Mouse (Mus musculus): ENCODE results near the gene Irak3. TPM values are rescaled to one million over a fixed set of nuclear protein-coding genes. Genes with fewer than 3 reads are reported as not detected.

Gene Irak3
- total and polyA plus RNA-seq, 3 experiments = 0.01 to 0.16 TPM; not detected in 1

GRCm38 (mm10) chr10:120130621-120131020, 71.3 kb downstream of the Irak3 start:
- ATAC-seq (ENCODE audit: extremely low read depth, insufficient number of reproducible peaks, low FRiP score, poor library complexity, severe bottlenecking) = peak; percentile 26; the same call in 1 of the 2 replicates
- Histone ChIP-seq H3K9me3 (replicated peaks) (no peaks in the 10 kb centered on the region), H3K36me3 (replicated peaks) (no peaks in the 10 kb centered on the region), H3K27me3 (ENCODE audit: insufficient read depth, low read length) (peaks cover 8% of the 10 kb centered on the region), H3K4me1 (ENCODE audit: insufficient read depth, low read depth, low read length) (peaks cover 14% of the 10 kb centered on the region), H3K4me3 (ENCODE audit: low read depth, low read length) (no peak overlapping the region)
- DNase-seq (ENCODE audit: low spot score) = no peak
- TF ChIP-seq CTCF (IDR thresholded peaks at IDR 0.05; ENCODE audit: low read depth, low read length) (peak; percentile 42), GATA1 (IDR thresholded peaks at IDR 0.05; ENCODE audit: borderline replicate concordance, low read length) (no peak), TAL1 (conservative IDR thresholded peaks at IDR 0.05; ENCODE audit: low read depth, low read length) (no peak), GATA2 (IDR thresholded peaks at IDR 0.05; ENCODE audit: borderline replicate concordance, low read depth, low read length) (no peak), POLR2AphosphoS5 (IDR thresholded peaks at IDR 0.05; ENCODE audit: insufficient replicate concordance, low read depth, low read length) (no peak)

GRCm38 (mm10) chr10:120128601-120129277, 73.2 kb downstream of the Irak3 start:
- H3K36me3 ChIP-seq (replicated peaks) = no peaks in the 10 kb centered on the region
- peaks cover 11% of the 10 kb centered on the region for H3K4me1 ChIP-seq (ENCODE audit: insufficient read depth, low read depth, low read length)
- H3K9me3 ChIP-seq (replicated peaks) = no peaks in the 10 kb centered on the region
- ATAC-seq (ENCODE audit: extremely low read depth, insufficient number of reproducible peaks, low FRiP score, poor library complexity, severe bottlenecking) (no peak), DNase-seq (ENCODE audit: low spot score) (no peak)
- H3K4me3 ChIP-seq (ENCODE audit: low read depth, low read length) = no peak overlapping the region
- TF ChIP-seq GATA1 (IDR thresholded peaks at IDR 0.05; ENCODE audit: borderline replicate concordance, low read length) = no peak
- no peak for TF ChIP-seq GATA2 (IDR thresholded peaks at IDR 0.05; ENCODE audit: borderline replicate concordance, low read depth, low read length)
- TF ChIP-seq TAL1 (conservative IDR thresholded peaks at IDR 0.05; ENCODE audit: low read depth, low read length) = no peak
- no peak for TF ChIP-seq POLR2AphosphoS5 (IDR thresholded peaks at IDR 0.05; ENCODE audit: insufficient replicate concordance, low read depth, low read length)
- no peak for TF ChIP-seq CTCF (IDR thresholded peaks at IDR 0.05; ENCODE audit: low read depth, low read length)
- H3K27me3 ChIP-seq (ENCODE audit: insufficient read depth, low read length) = peaks cover 8% of the 10 kb centered on the region

- H3K27me3 ChIP-seq (ENCODE audit: insufficient read depth, low read length) = peaks cover 8% of the 10 kb centered on the region
- no peaks in the 10 kb centered on the region for H3K9me3 ChIP-seq (replicated peaks)
- no peaks in the 10 kb centered on the region for H3K36me3 ChIP-seq (replicated peaks)
- no peak for DNase-seq (ENCODE audit: low spot score)
- no peak for ATAC-seq (ENCODE audit: extremely low read depth, insufficient number of reproducible peaks, low FRiP score, poor library complexity, severe bottlenecking)
- TF ChIP-seq POLR2AphosphoS5 (IDR thresholded peaks at IDR 0.05; ENCODE audit: insufficient replicate concordance, low read depth, low read length) = no peak
- no peak for TF ChIP-seq GATA1 (IDR thresholded peaks at IDR 0.05; ENCODE audit: borderline replicate concordance, low read length)
- no peak for TF ChIP-seq TAL1 (conservative IDR thresholded peaks at IDR 0.05; ENCODE audit: low read depth, low read length)
- no peak for TF ChIP-seq GATA2 (IDR thresholded peaks at IDR 0.05; ENCODE audit: borderline replicate concordance, low read depth, low read length)
- no peak for TF ChIP-seq CTCF (IDR thresholded peaks at IDR 0.05; ENCODE audit: low read depth, low read length)
- H3K4me1 ChIP-seq (ENCODE audit: insufficient read depth, low read depth, low read length) = 0 out of 2 replicates have a peak, but pooled peaks cover 2% of the 10 kb centered on the region
- H3K4me3 ChIP-seq (ENCODE audit: low read depth, low read length) = no peak overlapping the region
These were observed 76.5 kb downstream of the Irak3 start for GRCm38 (mm10) chr10:120125465-120125857.

- 0 out of 2 replicates have a peak, but pooled peaks cover 2% of the 10 kb centered on the region for H3K4me1 ChIP-seq (ENCODE audit: insufficient read depth, low read depth, low read length)
These were observed 77.0 kb downstream of the Irak3 start for GRCm38 (mm10) chr10:120124801-120125464.

GRCm38 (mm10) chr10:120123721-120124120, 78.2 kb downstream of the Irak3 start:
- Histone ChIP-seq H3K4me1 (ENCODE audit: insufficient read depth, low read depth, low read length) (0 out of 2 replicates have a peak, but pooled peaks cover 2% of the 10 kb centered on the region), H3K36me3 (replicated peaks) (no peaks in the 10 kb centered on the region), H3K9me3 (replicated peaks) (no peaks in the 10 kb centered on the region), H3K4me3 (ENCODE audit: low read depth, low read length) (no peak overlapping the region), H3K27me3 (ENCODE audit: insufficient read depth, low read length) (peaks cover 8% of the 10 kb centered on the region)
- DNase-seq (ENCODE audit: low spot score) (no peak), ATAC-seq (ENCODE audit: extremely low read depth, insufficient number of reproducible peaks, low FRiP score, poor library complexity, severe bottlenecking) (no peak)
- TF ChIP-seq GATA1 (IDR thresholded peaks at IDR 0.05; ENCODE audit: borderline replicate concordance, low read length) = no peak
- no peak for TF ChIP-seq CTCF (IDR thresholded peaks at IDR 0.05; ENCODE audit: low read depth, low read length)
- TF ChIP-seq POLR2AphosphoS5 (IDR thresholded peaks at IDR 0.05; ENCODE audit: insufficient replicate concordance, low read depth, low read length) = no peak
- TF ChIP-seq GATA2 (IDR thresholded peaks at IDR 0.05; ENCODE audit: borderline replicate concordance, low read depth, low read length) = no peak
- TF ChIP-seq TAL1 (conservative IDR thresholded peaks at IDR 0.05; ENCODE audit: low read depth, low read length) = no peak

More at GRCm38 (mm10) chr10:120124801-120125464, 77.0 kb downstream of the Irak3 start:
- H3K9me3 ChIP-seq (replicated peaks) = no peaks in the 10 kb centered on the region
- peaks cover 8% of the 10 kb centered on the region for H3K27me3 ChIP-seq (ENCODE audit: insufficient read depth, low read length)
- H3K36me3 ChIP-seq (replicated peaks) = no peaks in the 10 kb centered on the region
- DNase-seq (ENCODE audit: low spot score) (peak; percentile 34), ATAC-seq (ENCODE audit: extremely low read depth, insufficient number of reproducible peaks, low FRiP score, poor library complexity, severe bottlenecking) (peak; percentile 72)
- peak; percentile 88 for TF ChIP-seq CTCF (IDR thresholded peaks at IDR 0.05; ENCODE audit: low read depth, low read length)
- no peak for TF ChIP-seq GATA2 (IDR thresholded peaks at IDR 0.05; ENCODE audit: borderline replicate concordance, low read depth, low read length)
- no peak for TF ChIP-seq POLR2AphosphoS5 (IDR thresholded peaks at IDR 0.05; ENCODE audit: insufficient replicate concordance, low read depth, low read length)
- no peak for TF ChIP-seq GATA1 (IDR thresholded peaks at IDR 0.05; ENCODE audit: borderline replicate concordance, low read length)
- TF ChIP-seq TAL1 (conservative IDR thresholded peaks at IDR 0.05; ENCODE audit: low read depth, low read length) = no peak
- H3K4me3 ChIP-seq (ENCODE audit: low read depth, low read length) = no peak overlapping the region

- no peak for ATAC-seq (ENCODE audit: extremely low read depth, insufficient number of reproducible peaks, low FRiP score, poor library complexity, severe bottlenecking)
- DNase-seq (ENCODE audit: low spot score) = no peak
These were observed 86.7 kb downstream of the Irak3 start for GRCm38 (mm10) chr10:120115249-120115648.

More at GRCm38 (mm10) chr10:120115249-120115648, 86.7 kb downstream of the Irak3 start:
- Histone ChIP-seq H3K9me3 (replicated peaks) (no peaks in the 10 kb centered on the region), H3K4me1 (ENCODE audit: insufficient read depth, low read depth, low read length) (peaks cover 15% of the 10 kb centered on the region), H3K4me3 (ENCODE audit: low read depth, low read length) (no peak overlapping the region), H3K36me3 (replicated peaks) (peaks cover 13% of the 10 kb centered on the region), H3K27me3 (ENCODE audit: insufficient read depth, low read length) (no peaks in the 10 kb centered on the region)
- TF ChIP-seq CTCF (IDR thresholded peaks at IDR 0.05; ENCODE audit: low read depth, low read length) (no peak), TAL1 (conservative IDR thresholded peaks at IDR 0.05; ENCODE audit: low read depth, low read length) (no peak), POLR2AphosphoS5 (IDR thresholded peaks at IDR 0.05; ENCODE audit: insufficient replicate concordance, low read depth, low read length) (no peak), GATA1 (IDR thresholded peaks at IDR 0.05; ENCODE audit: borderline replicate concordance, low read length) (no peak), GATA2 (IDR thresholded peaks at IDR 0.05; ENCODE audit: borderline replicate concordance, low read depth, low read length) (no peak)
